Mouse (Mus musculus): ENCODE data around the gene Entpd2.
A peak's percentile ranks its signal among the peaks of the same experiment; 100 is the strongest.

The Entpd2 gene

GRCm38 (mm10) chr2:25395721-25396596 lies at the start of gene Entpd2:
Gene Entpd2, plus strand, starts transcription at chr2:25395874.
- peak; percentile 35 for DNase-seq (ENCODE audit: low read depth, low spot score)

- no peak for DNase-seq (ENCODE audit: low read depth, low spot score)
These were observed 47.5 kb upstream of the Entpd2 start for GRCm38 (mm10) chr2:25348162-25348561.

GRCm38 (mm10) chr2:25349499-25349898 lies 46.2 kb upstream of the Entpd2 start:
- no peak for DNase-seq (ENCODE audit: low read depth, low spot score)

- DNase-seq (ENCODE audit: low read depth, low spot score), result no peak
These were observed 45.0 kb upstream of the Entpd2 start for GRCm38 (mm10) chr2:25350701-25351100.

- DNase-seq (ENCODE audit: low read depth, low spot score), result no peak
These were observed 41.5 kb upstream of the Entpd2 start for GRCm38 (mm10) chr2:25354211-25354610.

GRCm38 (mm10) chr2:25355419-25356066 lies 40.1 kb upstream of the Entpd2 start:
- no peak for DNase-seq (ENCODE audit: low read depth, low spot score)

GRCm38 (mm10) chr2:25356208-25357079 lies 39.2 kb upstream of the Entpd2 start, which contains the start of gene Dpp7:
Gene Dpp7, minus strand, starts transcription at chr2:25356359.
- peak; percentile 85 for DNase-seq (ENCODE audit: low read depth, low spot score)

- no peak for DNase-seq (ENCODE audit: low read depth, low spot score)
These were observed 35.8 kb upstream of the Entpd2 start for GRCm38 (mm10) chr2:25359848-25360247.

GRCm38 (mm10) chr2:25363478-25364178 lies 32.0 kb upstream of the Entpd2 start:
- no peak for DNase-seq (ENCODE audit: low read depth, low spot score)

- no peak for DNase-seq (ENCODE audit: low read depth, low spot score)
These were observed 31.4 kb upstream of the Entpd2 start for GRCm38 (mm10) chr2:25364313-25364712.

GRCm38 (mm10) chr2:25364761-25365090 lies 30.9 kb upstream of the Entpd2 start:
- DNase-seq (ENCODE audit: low read depth, low spot score), result no peak

- DNase-seq (ENCODE audit: low read depth, low spot score), result peak; percentile 75
These were observed 30.4 kb upstream of the Entpd2 start, which contains the start of gene Uap1l1 for GRCm38 (mm10) chr2:25365091-25365761. Gene Uap1l1, minus strand, starts transcription at chr2:25365682.

- DNase-seq (ENCODE audit: low read depth, low spot score), result no peak
These were observed 25.7 kb upstream of the Entpd2 start for GRCm38 (mm10) chr2:25369996-25370395.

GRCm38 (mm10) chr2:25371764-25372643 lies 23.7 kb upstream of the Entpd2 start, which contains the start of gene Sapcd2:
Gene Sapcd2, plus strand, starts transcription at chr2:25372321.
- peak; percentile 92 for DNase-seq (ENCODE audit: low read depth, low spot score)

GRCm38 (mm10) chr2:25372644-25373391 lies 22.9 kb upstream of the Entpd2 start:
- no peak for DNase-seq (ENCODE audit: low read depth, low spot score)

- no peak for DNase-seq (ENCODE audit: low read depth, low spot score)
These were observed 22.2 kb upstream of the Entpd2 start for GRCm38 (mm10) chr2:25373431-25373830.

- DNase-seq (ENCODE audit: low read depth, low spot score), result peak; percentile 72
These were observed 19.1 kb upstream of the Entpd2 start for GRCm38 (mm10) chr2:25376589-25376988.

- no peak for DNase-seq (ENCODE audit: low read depth, low spot score)
These were observed 11.2 kb upstream of the Entpd2 start for GRCm38 (mm10) chr2:25384492-25384891.

GRCm38 (mm10) chr2:25391266-25391665 lies 4.4 kb upstream of the Entpd2 start:
- DNase-seq (ENCODE audit: low read depth, low spot score), result no peak

Measured in CD4-positive, CD25-positive, alpha-beta regulatory T cell, adult 2 months (primary cell).